Mouse (Mus musculus) heart, embryonic 15.5 days (tissue): Measurements from ENCODE around the gene Krt80. TPM values are rescaled to one million over a fixed set of nuclear protein-coding genes. Genes with fewer than 3 reads are reported as not detected.
"Not testable (repeated sequence)": the region's sequence is repeated elsewhere in the genome, so short reads cannot be mapped to it uniquely, and the experiment has no call there.

Experiments
- ATAC-seq: fragments of 200-750 bp; cut with Nextera tagmentation; replicated peaks from 2 replicates; pipeline ENCODE4 v1.8.0; 2017; ENCODE audit warnings: low read depth, moderate TSS enrichment; ENCODE audit not compliant: insufficient number of reproducible peaks, insufficient read depth, low FRiP score
- H3K27ac ChIP-seq: fragments of 300-500 bp; sonication (generic); 2 replicates; pipeline ENCODE4 v1.5.1; 2015; ENCODE audit warnings: mild to moderate bottlenecking, inconsistent platforms
- H3K27me3 ChIP-seq: fragments of 300-500 bp; sonication (generic); 2 replicates; pipeline ENCODE4 v1.6.1; 2015; ENCODE audit warnings: inconsistent platforms
- H3K36me3 ChIP-seq: fragments of 300-500 bp; sonication (generic); 2 replicates; pipeline ENCODE4 v1.6.1; 2015; ENCODE audit warnings: mild to moderate bottlenecking, inconsistent platforms
- H3K4me1 ChIP-seq: fragments of 300-500 bp; sonication (generic); replicated peaks from 2 replicates; pipeline ENCODE4 v1.6.1; 2015; ENCODE audit warnings: inconsistent platforms
- H3K4me2 ChIP-seq: fragments of 300-500 bp; sonication (generic); 2 replicates; pipeline ENCODE4 v1.6.1; 2015; ENCODE audit warnings: inconsistent platforms, mild to moderate bottlenecking, moderate library complexity
- H3K4me3 ChIP-seq: fragments of 300-500 bp; sonication (generic); 2 replicates; pipeline ENCODE4 v1.5.1; 2015; ENCODE audit warnings: mild to moderate bottlenecking, inconsistent platforms
- H3K9ac ChIP-seq: fragments of 300-500 bp; sonication (generic); 2 replicates; pipeline ENCODE4 v1.6.1; 2015; ENCODE audit warnings: mild to moderate bottlenecking, inconsistent platforms
- H3K9me3 ChIP-seq: fragments of 300-500 bp; sonication (generic); replicated peaks from 2 replicates; pipeline ENCODE4 v1.6.1; 2016; ENCODE audit warnings: inconsistent platforms
- WGBS: fragments of 180-500 bp; shearing (Covaris S2); methylation state at CpG from one replicate; pipeline ENCODE4 v1.1.7; 2015; ENCODE audit warnings: mixed read lengths; 5-methylcytosine and 5-hydroxymethylcytosine counted together
- polyA plus RNA-seq: library from polyadenylated mRNA; unstranded; fragments of >200 nt; fragmentation: Nextera tagmentation; extraction: Ambion mirVana; gene quantifications from 2 replicates; pipeline ENCODE4 v1.2.1, GENCODE M21; 2015

Krt80 gene
- polyA plus RNA-seq, 1 experiment from 2014 or later: 8.1 TPM

DNA sequence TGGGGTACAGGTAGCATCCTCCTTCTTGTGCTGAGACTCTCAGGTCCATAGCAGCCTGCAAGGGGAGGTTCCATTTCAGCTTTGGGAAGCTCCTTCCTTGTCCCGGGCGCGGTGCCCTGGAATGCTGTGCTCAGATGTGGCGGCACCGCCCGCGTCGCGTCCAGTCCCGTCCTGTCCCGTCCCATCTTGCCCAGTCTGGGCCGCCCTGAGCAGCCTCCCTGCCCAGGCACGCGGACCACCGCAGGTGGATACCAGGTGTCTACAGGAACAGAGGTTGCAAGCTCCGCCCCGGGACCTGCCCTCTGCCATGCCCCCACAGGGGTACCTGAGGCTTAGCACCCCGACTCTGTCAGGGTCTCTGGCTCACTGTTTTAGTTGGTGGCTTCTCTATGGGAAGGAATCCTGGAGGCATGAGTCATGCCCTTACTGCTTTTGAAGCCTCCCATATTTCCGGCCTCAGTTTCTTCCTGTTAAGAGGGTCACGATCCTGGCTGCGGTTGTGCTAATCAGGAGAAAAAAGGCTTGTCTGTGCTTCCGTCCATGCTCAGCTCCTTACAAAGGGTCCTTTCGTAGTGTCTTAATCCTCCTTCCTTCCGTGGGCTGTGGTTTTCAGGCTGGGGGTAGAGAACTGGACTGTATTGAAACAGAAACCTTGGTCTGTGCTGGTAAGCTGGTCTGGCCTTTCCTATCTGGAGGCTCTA is 33.3 kb downstream of the Krt80 start:
- 35% methylated on average over 24 of the region's 24 CpGs for WGBS
- peak overlapping the region; percentile 10; the same call in 1 of the 2 replicates for H3K9ac ChIP-seq
- H3K4me1 ChIP-seq: peaks cover 14% of the 10 kb centered on the region
- no peaks in the 10 kb centered on the region for H3K9me3 ChIP-seq
- peak overlapping the region; percentile 61 for H3K27ac ChIP-seq
- H3K4me3 ChIP-seq: no peak overlapping the region
- no peaks in the 10 kb centered on the region for H3K36me3 ChIP-seq
- no peak for ATAC-seq
- 0 out of 2 replicates have a peak, but pooled peaks cover 5% of the 10 kb centered on the region for H3K27me3 ChIP-seq
- H3K4me2 ChIP-seq: peak overlapping the region; percentile 31

DNA sequence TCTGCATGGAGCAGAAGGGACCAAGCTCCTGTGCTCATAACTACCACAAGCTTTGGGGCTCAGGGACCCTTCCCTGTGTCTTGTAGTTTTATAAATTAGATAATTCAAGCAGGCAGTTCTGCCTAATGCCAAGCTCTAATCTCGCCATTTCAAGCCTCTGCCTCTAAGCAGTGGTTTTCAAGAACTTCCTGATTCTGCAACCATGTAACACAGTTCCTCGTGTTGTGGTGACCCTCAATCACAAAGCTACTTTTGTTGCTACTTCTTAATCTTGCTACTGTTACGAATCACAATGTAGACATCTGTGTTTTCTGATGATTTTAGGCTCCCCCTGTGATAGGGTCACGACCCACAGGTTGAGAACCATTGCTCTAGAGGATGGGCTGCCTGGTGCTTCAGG is 36.3 kb downstream of the Krt80 start:
- H3K9me3 ChIP-seq: no peaks in the 10 kb centered on the region
- H3K27ac ChIP-seq: no peak overlapping the region
- peaks cover 26% of the 10 kb centered on the region for H3K4me1 ChIP-seq
- H3K9ac ChIP-seq: no peak overlapping the region
- H3K4me3 ChIP-seq: no peak overlapping the region
- 0 out of 2 replicates have a peak, but pooled peaks cover 3% of the 10 kb centered on the region for H3K27me3 ChIP-seq
- no peak overlapping the region for H3K4me2 ChIP-seq
- ATAC-seq: no peak
- WGBS: 57% methylated on average over 4 of the region's 4 CpGs
- H3K36me3 ChIP-seq: no peaks in the 10 kb centered on the region

GRCm38 (mm10) chr15:101333165-101333564 is 36.8 kb downstream of the Krt80 start:
- no peak for ATAC-seq
- Histone ChIP-seq H3K4me2 (no peak overlapping the region), H3K27ac (no peak overlapping the region), H3K36me3 (no peaks in the 10 kb centered on the region), H3K9ac (no peak overlapping the region), H3K4me3 (no peak overlapping the region), H3K9me3 (no peaks in the 10 kb centered on the region), H3K4me1 (peaks cover 26% of the 10 kb centered on the region), H3K27me3 (0 out of 2 replicates have a peak, but pooled peaks cover 3% of the 10 kb centered on the region)
- 16% methylated on average over 1 of the region's 1 CpGs for WGBS

GRCm38 (mm10) chr15:101332370-101332769 is 37.6 kb downstream of the Krt80 start:
- no peak overlapping the region for H3K27ac ChIP-seq
- ATAC-seq: no peak
- 59% methylated on average over 4 of the region's 4 CpGs for WGBS

GRCm38 (mm10) chr15:101331090-101331489 is 38.9 kb downstream of the Krt80 start:
- 71% methylated on average over 4 of the region's 4 CpGs for WGBS
- Histone ChIP-seq H3K36me3 (no peaks in the 10 kb centered on the region), H3K9me3 (no peaks in the 10 kb centered on the region), H3K27ac (no peak overlapping the region), H3K4me1 (peaks cover 14% of the 10 kb centered on the region), H3K9ac (no peak overlapping the region), H3K27me3 (0 out of 2 replicates have a peak, but pooled peaks cover 3% of the 10 kb centered on the region), H3K4me3 (no peak overlapping the region), H3K4me2 (no peak overlapping the region)
- ATAC-seq: no peak

More at GRCm38 (mm10) chr15:101332370-101332769, 37.6 kb downstream of the Krt80 start:
- Histone ChIP-seq H3K36me3 (no peaks in the 10 kb centered on the region), H3K27me3 (0 out of 2 replicates have a peak, but pooled peaks cover 3% of the 10 kb centered on the region), H3K9ac (no peak overlapping the region), H3K4me2 (no peak overlapping the region), H3K4me3 (no peak overlapping the region), H3K4me1 (peaks cover 26% of the 10 kb centered on the region), H3K9me3 (no peaks in the 10 kb centered on the region)

DNA sequence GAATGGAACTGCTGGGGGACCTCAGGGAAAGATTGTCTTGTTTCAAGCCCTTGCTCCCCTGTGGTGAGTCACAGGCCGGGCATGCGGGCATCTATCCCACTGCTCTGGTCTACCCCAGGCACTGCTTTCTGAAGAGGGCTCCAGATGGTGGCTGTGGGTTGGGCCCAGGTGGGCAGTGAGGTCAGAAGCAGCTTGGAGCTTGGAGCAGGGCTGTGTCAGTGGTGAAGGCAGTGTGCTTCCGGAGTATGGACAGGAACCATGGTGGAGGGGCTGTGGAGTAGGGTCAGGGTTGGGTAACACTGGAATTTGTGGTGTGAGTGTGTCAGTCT is 40.4 kb downstream of the Krt80 start:
- H3K27me3 ChIP-seq: 0 out of 2 replicates have a peak, but pooled peaks cover 3% of the 10 kb centered on the region
- no peak for ATAC-seq
- WGBS: 63% methylated on average over 3 of the region's 3 CpGs

DNA sequence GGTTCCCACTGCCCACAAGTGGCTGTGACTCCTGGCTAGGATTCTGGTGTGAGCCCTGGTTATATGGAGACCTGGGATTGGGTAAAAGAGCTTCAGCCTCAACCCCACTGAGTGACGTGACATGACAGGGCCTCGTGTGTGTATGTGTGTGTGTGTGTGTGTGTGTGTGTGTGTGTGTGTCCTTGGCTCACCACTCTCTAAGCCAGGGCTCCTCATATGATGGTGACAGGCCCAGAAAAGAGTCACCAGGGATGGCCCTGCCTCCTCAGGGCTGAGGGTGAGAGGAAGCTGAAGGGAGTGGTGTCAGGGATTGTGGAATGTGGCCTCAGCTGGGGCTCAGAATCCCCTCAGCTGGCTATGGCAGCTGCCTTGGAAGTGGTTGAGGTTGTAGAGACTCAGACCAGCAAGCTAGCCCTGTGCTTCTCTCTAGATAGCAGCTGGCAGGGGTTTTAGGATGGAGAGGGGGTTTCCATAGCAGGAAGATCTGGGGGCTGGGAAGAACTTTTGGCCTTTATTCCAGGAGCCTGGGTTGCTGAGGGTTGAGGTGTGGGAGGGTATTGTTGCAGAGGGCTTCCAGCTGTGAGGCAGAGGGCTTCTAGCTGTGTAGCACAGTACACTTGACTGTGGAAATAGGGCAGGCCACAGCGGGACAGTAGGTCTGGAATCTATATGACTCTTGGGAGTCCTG is 40.9 kb downstream of the Krt80 start:
- Histone ChIP-seq H3K9ac (no peak overlapping the region), H3K4me1 (peaks cover 14% of the 10 kb centered on the region), H3K4me2 (no peak overlapping the region), H3K27ac (0 out of 2 replicates have a peak overlapping the region, but pooled peaks have one; percentile 27), H3K4me3 (no peak overlapping the region), H3K9me3 (no peaks in the 10 kb centered on the region), H3K36me3 (no peaks in the 10 kb centered on the region), H3K27me3 (0 out of 2 replicates have a peak, but pooled peaks cover 3% of the 10 kb centered on the region)
- no peak for ATAC-seq
- WGBS: 56% methylated on average over 3 of the region's 3 CpGs

More for the DNA sequence above, 40.4 kb downstream of the Krt80 start:
- H3K9ac ChIP-seq: no peak overlapping the region
- H3K4me1 ChIP-seq: peaks cover 14% of the 10 kb centered on the region
- no peaks in the 10 kb centered on the region for H3K9me3 ChIP-seq
- H3K27ac ChIP-seq: 0 out of 2 replicates have a peak overlapping the region, but pooled peaks have one; percentile 27
- H3K4me3 ChIP-seq: no peak overlapping the region
- no peaks in the 10 kb centered on the region for H3K36me3 ChIP-seq
- no peak overlapping the region for H3K4me2 ChIP-seq

- no peak overlapping the region for H3K9ac ChIP-seq
- 7% methylated on average over 6 of the region's 6 CpGs for WGBS
- H3K27me3 ChIP-seq: no peaks in the 10 kb centered on the region
- no peak overlapping the region for H3K27ac ChIP-seq
- no peak overlapping the region for H3K4me2 ChIP-seq
- no peak overlapping the region for H3K4me3 ChIP-seq
- no peaks in the 10 kb centered on the region for H3K9me3 ChIP-seq
- 0 out of 2 replicates have a peak, but pooled peaks have one; percentile 19 for ATAC-seq
- peaks cover 13% of the 10 kb centered on the region for H3K4me1 ChIP-seq
- H3K36me3 ChIP-seq: no peaks in the 10 kb centered on the region
Observed at GRCm38 (mm10) chr15:101327282-101327681, 42.7 kb downstream of the Krt80 start.

GRCm38 (mm10) chr15:101325991-101326534 is 43.9 kb downstream of the Krt80 start:
- H3K9me3 ChIP-seq: no peaks in the 10 kb centered on the region
- H3K4me2 ChIP-seq: no peak overlapping the region
- no peaks in the 10 kb centered on the region for H3K27me3 ChIP-seq
- ATAC-seq: no peak
- 38% methylated on average over 10 of the region's 10 CpGs for WGBS
- no peak overlapping the region for H3K27ac ChIP-seq
- no peak overlapping the region for H3K9ac ChIP-seq
- no peak overlapping the region for H3K4me3 ChIP-seq
- H3K36me3 ChIP-seq: no peaks in the 10 kb centered on the region
- peaks cover 14% of the 10 kb centered on the region for H3K4me1 ChIP-seq

DNA sequence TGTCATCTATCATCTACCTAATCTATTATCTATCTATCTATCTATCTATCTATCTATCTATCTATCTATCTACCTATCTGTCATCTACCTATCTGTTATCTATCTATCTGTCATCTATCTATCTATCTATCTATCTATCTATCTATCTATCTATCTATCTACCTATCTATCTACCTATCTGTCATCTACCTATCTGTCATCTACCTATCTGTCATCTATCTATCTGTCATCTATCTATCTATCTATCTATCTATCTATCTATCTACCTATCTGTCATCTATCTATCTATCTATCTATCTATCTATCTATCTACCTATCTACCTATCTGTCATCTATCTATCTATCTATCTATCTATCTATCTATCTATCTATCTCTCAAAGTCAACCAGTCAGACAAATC is 45.6 kb downstream of the Krt80 start:
- H3K4me1 ChIP-seq: peaks cover 21% of the 10 kb centered on the region
- not testable (repeated sequence) for H3K4me2 ChIP-seq, H3K4me3 ChIP-seq, ATAC-seq, H3K9me3 ChIP-seq, H3K9ac ChIP-seq, H3K27ac ChIP-seq, H3K36me3 ChIP-seq, H3K27me3 ChIP-seq

GRCm38 (mm10) chr15:101323511-101323910 is 46.5 kb downstream of the Krt80 start:
- ATAC-seq: no peak
- H3K4me3 ChIP-seq: no peak overlapping the region
- H3K27me3 ChIP-seq: no peaks in the 10 kb centered on the region
- H3K4me1 ChIP-seq: peaks cover 21% of the 10 kb centered on the region
- H3K36me3 ChIP-seq: no peaks in the 10 kb centered on the region
- H3K27ac ChIP-seq: no peak overlapping the region
- no peak overlapping the region for H3K4me2 ChIP-seq
- H3K9ac ChIP-seq: no peak overlapping the region
- WGBS: 94% methylated on average over 5 of the region's 5 CpGs
- no peaks in the 10 kb centered on the region for H3K9me3 ChIP-seq
